Mouse (Mus musculus): ENCODE data around the gene Myo3b.
"Not testable (repeated sequence)": the region's sequence is repeated elsewhere in the genome, so short reads cannot be mapped to it uniquely, and the experiment has no call there.

Gene Myo3b

DNA sequence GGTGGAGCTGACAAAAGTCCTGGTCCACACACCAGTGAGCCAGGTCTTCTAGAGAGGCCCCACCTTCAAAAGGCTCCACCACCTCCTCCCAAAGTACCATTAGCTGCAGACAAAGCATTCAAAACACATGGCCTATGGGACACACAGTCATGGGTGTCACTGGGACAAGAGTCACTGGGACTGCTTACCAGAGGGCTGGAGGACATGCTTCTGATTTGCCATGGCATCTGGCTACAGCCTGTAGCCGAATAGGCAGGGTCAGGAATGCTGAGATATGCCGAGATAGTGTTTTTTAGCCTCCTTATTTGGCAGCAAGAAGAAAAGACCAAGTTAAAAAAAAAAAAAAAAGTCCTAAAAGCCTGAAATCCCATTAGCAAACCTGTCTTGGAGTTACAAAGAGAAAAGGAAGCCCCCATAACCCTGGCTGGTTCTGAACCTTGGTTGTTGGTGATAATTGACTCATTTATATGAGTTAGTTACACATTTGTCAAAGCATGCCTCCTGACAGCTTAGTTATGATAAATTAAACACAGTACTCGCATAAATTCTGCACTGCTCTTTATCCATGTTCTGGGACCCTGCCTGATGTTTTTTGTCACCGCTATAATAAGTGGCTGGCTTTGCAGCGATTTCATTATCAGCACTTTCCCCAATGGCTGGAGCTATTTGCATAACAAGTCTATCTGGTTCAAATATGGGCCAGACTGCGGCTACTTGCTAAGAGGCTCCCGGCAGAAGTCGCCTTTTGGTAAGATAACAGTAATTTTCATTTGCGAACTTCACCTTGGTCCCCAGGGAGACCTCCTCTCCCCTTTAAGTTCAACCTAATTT, 156.7 kb downstream of the Myo3b start:
- no peak for DNase-seq (ENCODE audit: low spot score)

- no peak for DNase-seq (ENCODE audit: low spot score)
These were observed 163.1 kb downstream of the Myo3b start for GRCm38 (mm10) chr2:70201796-70202555.

DNA sequence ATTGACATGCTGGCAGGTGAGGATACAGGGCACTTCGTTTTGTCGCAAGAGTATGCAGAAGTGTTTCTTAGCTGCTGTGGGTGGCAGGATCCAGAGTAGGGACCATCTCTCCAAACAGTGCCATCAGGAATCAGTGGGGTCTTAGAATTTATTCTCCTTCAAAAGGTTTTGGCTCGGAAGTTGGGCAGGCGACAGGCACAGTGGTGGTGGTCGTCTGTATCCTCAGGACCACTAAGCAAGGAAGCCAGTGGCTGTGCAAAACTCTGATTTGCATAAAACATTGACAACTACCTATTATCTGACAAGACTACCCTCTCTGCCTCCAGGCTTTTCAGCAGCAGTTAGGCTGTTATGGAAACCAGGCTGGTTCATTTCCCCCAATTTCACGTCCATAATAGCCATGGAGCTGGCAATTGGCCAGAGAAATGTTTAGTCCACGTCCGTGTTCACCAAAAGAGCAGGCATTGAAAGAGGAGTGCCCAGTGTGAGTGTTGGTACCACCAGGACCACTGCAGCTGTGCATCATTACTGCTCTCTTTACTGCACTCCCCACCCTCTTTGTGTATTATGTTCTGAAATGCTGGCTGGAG, 163.7 kb downstream of the Myo3b start:
- no peak for DNase-seq (ENCODE audit: low spot score)

GRCm38 (mm10) chr2:70208411-70208810, 169.5 kb downstream of the Myo3b start:
- no peak for DNase-seq (ENCODE audit: low spot score)

- no peak for DNase-seq (ENCODE audit: low spot score)
These were observed 170.9 kb downstream of the Myo3b start for GRCm38 (mm10) chr2:70209790-70210189.

DNA sequence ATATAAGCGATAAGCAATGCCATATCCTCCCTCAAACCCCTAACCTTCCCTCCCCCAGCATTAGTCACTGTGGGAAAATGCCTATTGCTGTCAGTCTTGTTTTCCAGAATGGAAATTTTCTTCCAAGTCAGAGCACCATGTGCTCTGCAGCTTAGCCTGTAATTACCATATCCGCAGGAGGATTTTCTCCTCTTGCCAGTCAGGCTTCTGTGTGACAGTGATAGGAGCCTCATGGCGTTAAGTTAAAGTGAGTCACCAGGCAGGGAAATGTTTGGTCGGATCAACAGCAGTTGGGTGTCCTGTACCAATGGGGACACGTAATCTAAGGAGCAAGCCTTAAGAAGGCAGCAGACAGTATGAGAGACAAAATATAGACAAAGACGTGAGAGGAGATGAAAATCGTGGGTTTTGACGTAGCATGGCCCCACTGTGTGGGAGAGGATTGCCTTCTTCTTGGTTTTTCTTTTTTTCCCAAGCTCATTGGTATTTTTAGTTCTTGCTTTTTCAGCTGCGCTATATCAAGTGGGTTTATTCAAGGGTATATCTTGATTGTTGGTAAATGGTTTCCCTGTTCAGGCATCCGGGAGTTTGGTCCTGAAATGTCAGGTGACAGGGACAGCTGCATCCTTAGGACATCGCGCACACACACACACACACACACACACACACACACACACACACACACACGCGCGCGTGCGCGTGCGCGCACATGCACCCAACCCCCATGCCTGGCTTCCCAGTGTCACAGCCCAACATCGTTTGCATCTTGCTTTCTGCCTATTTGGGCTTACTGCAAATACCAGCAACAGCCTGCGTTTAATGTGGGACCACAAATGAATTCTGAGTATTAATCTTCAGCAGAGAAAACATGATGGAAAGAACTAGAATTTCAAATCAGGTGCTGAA, 171.8 kb downstream of the Myo3b start:
- DNase-seq (ENCODE audit: low spot score) = no peak

DNA sequence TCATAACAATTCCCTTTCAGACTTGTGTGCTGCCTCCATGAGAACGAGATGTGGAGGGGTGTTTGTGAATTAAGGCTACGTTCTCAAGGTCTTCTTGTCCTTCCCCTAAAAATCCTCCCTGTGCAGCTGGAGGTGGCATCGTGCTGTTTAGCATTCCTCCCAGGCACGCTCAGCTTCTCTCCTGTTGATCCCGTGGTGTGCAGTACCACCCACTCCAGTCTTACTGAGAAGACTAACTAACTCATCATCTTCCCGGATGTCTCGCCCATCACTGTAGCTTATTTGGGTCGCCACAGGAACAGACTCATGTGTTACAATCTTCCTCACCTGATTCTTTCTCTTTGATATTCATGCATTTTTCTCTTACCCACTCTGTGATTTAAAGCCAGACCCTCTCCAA, 175.5 kb downstream of the Myo3b start:
- DNase-seq (ENCODE audit: low spot score) = no peak

GRCm38 (mm10) chr2:70217800-70218199, 178.9 kb downstream of the Myo3b start:
- no peak for DNase-seq (ENCODE audit: low spot score)

- no peak for DNase-seq (ENCODE audit: low spot score)
These were observed 179.5 kb downstream of the Myo3b start for GRCm38 (mm10) chr2:70218469-70218868.

DNA sequence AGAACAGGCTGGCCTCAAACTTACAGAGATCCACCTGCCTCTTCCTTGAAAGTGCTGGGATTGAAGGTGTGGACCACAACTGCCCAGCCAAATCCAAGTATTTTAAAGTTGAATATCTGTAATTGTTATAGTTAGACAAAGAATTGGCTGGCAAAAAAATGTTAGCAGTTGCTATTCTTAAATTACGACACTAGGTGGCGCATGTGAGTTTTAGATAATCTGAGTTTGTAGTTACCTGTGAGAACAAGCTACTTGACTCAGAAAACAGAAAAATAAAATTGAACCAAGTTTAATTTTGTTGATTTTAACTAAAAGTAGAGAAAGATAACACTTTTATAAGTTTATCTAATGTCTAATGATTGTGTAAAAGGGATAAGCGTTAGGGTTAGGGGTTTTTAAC, 187.8 kb downstream of the Myo3b start:
- no peak for DNase-seq (ENCODE audit: low spot score)

- not testable (repeated sequence) for DNase-seq (ENCODE audit: low spot score)
These were observed 195.5 kb downstream of the Myo3b start for GRCm38 (mm10) chr2:70234450-70234849.

DNA sequence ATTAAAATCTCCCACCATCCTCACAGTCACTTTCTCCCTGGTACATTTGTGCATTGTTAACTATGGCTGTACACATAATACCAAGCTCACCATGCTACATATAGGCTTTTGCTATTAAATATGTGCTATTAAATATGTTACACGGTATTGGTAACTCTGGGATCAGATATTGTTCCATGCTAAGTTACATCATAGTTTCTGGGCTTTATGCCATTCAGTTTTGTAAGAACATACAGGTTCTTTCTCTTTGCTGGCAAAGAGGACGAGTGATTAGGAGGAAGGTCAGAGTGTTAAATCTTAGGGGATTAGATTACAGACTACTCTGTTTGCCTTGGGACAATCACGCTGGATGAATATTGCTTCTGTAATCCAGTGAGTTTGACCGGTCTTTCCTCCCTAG, 207.1 kb downstream of the Myo3b start:
- no peak for DNase-seq (ENCODE audit: low spot score)

DNA sequence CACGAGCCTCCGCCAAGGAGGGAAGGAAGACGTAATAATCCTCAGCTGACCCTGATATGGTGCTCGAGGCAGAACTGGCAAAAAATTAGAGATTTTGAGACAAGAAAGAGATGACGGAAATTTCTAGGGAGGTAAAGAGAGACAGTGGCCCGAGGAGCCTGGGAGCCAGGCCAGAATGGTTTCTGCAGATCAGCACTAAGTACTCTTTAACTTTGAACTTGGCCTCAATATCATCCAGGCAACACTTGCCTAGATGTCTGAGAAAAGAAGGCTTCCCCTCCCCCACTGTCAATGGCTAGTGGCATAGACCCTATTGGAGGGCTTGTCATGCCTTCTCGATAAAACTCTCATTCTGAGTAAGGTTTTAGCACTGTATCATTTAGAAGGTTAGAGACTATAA, 209.7 kb downstream of the Myo3b start:
- no peak for DNase-seq (ENCODE audit: low spot score)

DNA sequence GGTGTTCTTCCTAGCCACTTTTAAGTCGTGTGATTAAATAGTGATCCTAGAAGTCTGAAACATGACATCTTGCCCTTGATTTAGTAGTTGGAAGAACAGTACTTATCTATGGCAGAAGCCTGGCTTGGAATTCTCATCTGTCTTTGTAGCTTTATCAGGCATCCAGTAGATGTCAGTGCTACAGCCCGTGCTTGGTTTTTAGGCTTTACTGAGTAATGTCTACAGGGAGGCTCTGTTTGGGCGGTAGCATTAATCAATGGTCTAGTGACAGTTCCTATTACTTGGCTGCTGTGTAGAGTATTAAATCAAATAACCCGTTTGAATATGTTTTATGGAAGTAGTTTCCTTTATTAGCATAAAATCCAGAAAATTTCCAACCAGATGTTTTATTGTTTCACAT, 210.9 kb downstream of the Myo3b start:
- no peak for DNase-seq (ENCODE audit: low spot score)

DNA sequence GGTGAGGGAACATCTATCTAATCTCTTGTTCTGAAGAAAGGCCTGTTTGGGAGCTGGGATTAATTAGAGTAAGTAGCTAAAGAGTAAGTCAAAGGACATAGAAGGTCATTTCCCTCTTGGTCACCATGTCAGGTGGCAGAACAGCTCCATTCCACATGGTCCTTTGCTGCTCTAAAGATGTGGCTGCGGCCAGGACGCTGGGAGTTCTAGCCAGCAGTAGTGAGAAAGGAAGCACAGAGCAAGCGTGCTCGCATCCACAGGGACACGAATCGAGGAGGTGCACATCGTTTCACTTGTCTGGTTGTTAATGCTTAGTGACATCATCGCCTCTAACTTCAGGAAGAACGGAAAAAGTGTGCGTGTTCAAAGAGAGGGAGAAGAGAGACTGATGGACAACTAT, 212.3 kb downstream of the Myo3b start:
- no peak for DNase-seq (ENCODE audit: low spot score)

GRCm38 (mm10) chr2:70259357-70260000, 220.6 kb downstream of the Myo3b start:
- no peak for DNase-seq (ENCODE audit: low spot score)

DNA sequence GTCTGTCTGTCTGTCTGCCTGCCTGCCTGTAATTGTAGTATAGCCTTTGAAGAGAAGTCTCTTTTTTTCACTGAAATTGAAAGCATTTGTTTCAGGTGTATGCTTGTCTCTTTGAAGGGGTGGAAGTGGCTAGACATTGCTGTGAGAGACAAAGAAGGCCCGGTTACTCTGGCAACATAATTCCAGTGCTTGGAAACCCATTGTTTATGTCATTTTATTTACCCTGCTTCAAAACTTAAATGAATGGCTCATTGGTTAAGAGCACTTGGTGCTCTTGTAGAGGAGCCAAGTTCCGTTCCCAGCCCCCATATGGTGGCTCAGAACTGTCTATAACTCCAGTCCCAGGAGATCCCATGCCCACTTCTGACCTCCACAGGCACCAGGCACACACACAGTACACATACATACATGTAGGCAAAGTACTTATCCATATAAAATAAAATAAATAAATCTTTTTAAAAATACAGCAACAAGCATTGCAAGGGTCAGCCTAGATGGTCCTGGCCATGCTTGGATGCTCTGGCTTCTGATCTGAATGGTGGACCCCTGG, 221.8 kb downstream of the Myo3b start:
- no peak for DNase-seq (ENCODE audit: low spot score)

DNA sequence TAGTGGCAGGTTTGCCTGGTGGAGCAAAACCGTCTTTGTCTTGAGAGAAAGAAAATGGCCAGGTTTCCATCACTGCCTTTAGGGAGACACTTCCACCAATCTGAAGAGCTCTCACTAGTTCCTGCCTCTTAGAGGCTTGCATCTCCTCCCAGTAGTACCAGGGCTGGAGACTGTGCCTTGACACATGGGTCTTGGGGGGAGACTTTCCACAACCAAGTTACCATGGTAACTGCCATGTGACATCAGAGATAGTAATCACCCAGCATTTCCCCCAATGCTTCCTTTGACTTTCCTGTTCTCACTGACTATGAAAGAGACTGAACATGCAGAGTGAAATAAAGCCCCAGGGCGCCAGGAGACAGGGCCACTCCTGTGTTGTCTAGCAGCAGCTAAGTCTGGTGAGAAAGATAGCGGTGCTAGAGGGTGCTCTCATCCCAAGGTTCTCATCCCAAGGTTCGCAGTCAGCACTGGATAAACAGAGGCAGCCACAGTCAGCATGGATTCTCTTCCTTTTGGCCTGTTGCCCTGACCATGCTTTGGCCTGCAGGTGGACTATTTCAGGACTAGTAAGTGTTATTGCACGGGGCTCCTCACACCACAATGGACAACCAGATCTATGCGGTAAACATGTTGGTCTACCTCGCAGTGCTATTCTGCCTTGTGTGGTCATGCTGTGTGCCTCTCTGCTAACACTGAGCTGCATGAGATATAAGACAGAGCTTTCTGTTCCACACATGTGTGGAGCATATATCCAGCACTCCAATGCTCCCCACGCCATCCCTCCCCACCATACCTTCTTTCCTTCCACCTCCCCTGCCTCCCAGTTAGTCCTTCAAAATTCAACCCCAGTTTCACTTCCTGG, 223.0 kb downstream of the Myo3b start:
- no peak for DNase-seq (ENCODE audit: low spot score)

- DNase-seq (ENCODE audit: low spot score) = no peak
These were observed 223.7 kb downstream of the Myo3b start for GRCm38 (mm10) chr2:70262565-70263082.
